Mouse (Mus musculus) CH12F3 (cell line): ENCODE results near the gene Map2k3.

Source experiments
- in situ Hi-C: fragments of 300-500 bp; cut with MboI; formaldehyde crosslinking; loops from 2 replicates; pipeline ENCODE4 v1.14.3; 2020; ENCODE audit warnings: low sequenced_read_pairs

Gene Map2k3

GRCm38 (mm10) chr11:60924498-60924897 lies 7.3 kb upstream of the Map2k3 start:
- in situ Hi-C loops = no loop called here

DNA sequence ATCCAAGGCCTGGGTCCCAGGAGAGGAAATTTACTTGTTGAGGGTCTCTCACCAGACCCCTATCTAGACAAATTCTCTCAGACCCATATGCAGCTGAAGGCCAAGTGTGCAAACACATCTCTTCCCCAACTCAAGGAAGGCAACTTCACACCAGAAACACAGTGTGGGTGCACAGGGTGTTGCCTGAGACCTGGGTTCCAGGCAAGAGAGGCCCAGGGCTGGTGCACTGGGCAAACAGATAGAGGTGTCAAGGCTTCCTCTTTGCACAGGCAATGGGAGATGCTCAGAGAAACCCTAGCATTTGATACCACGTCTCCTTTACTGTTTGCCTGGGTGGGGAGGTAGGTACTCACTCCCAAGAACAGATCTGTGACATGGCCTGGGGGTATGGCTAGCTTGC lies 6.9 kb upstream of the Map2k3 start:
- in situ Hi-C loops = no loop called here

DNA sequence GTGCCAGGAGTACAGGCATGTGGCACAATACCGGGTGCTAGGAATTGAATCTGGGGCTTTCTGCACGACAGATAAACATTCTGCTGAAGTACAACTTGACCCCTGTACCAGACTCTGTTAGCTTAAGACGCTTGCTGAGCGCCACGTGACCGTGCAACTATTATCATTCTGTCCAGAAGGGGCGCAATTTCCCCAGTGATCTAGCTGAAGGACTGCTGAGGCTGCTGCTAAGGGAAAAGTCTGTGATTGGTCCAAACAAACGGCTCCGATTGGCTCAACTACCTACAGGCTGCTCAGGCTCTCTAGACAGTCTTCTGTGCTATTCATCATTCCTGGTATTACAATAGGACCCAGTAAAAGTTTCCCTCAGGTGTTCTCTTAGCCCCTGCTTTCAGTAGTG lies 4.6 kb upstream of the Map2k3 start:
- in situ Hi-C loops = no loop called here

- in situ Hi-C loops = no loop called here
Measured at GRCm38 (mm10) chr11:60930724-60931281, 1.0 kb upstream of the Map2k3 start.

- in situ Hi-C loops = no loop called here
Measured at GRCm38 (mm10) chr11:60931282-60931868, 458 bp upstream of the Map2k3 start.

GRCm38 (mm10) chr11:60932503-60933020 lies 729 bp downstream of the Map2k3 start:
- in situ Hi-C loops = no loop called here

DNA sequence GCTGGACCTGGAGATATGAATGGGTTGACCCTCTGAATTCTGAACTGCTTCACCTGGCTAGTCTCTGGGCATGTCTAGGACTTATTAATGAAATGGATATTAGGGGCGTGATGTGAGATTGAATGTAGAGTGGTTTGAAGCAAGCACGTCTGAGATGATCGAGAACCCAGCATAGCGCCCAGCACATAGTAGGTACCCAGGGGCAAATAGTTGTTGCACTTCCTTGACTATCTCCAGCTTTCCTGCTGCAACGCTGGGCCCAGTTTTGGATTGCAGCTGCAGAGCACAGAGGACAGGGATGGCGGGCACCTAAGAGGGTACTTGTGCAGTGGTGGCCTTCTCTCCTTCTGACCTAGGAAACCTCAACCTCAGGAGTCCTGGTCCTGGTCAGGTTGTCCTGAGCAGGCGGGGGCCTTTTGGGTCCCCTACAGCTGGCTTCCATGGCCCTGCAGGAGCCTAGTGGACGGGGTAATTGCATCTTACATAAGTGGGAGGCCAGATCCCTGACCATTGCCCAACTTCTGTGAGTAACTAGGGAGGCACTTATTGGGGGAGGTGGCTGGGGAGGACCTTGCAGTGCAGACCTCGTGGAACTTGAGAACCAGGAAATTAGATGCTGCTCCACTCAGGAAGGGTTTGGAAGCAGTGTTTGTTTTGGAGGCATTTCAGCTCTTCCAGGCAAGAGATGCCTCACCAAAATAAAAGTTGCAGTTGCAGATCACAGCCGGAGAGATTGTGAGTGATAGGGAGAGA lies 1.5 kb downstream of the Map2k3 start:
- in situ Hi-C loops = no loop called here

GRCm38 (mm10) chr11:60934795-60935194 lies 3.0 kb downstream of the Map2k3 start:
- in situ Hi-C loops = no loop called here

GRCm38 (mm10) chr11:60935326-60935974 lies 3.6 kb downstream of the Map2k3 start:
- in situ Hi-C loops = no loop called here

DNA sequence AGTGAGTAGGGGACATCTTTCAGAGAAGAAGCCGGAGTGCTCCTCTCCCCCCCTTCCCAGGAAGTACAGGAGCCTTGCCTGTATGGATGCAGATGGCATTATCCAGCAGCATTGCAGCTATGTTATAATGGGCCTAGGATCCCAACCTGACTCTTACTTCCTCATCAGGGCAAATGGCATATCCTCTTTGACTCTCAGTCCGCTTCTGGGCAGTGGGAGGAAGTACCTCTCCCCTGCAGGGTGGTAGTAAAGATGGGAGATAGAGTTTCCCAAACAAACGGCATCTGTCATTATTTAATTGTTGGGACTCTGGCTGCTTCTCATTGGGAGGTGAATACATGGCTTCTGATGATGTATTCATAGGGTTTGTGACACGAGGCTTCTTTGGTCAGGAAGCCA lies 4.1 kb downstream of the Map2k3 start:
- in situ Hi-C loops = no loop called here

- in situ Hi-C loops = no loop called here
Measured at GRCm38 (mm10) chr11:60937611-60938010, 5.8 kb downstream of the Map2k3 start.

DNA sequence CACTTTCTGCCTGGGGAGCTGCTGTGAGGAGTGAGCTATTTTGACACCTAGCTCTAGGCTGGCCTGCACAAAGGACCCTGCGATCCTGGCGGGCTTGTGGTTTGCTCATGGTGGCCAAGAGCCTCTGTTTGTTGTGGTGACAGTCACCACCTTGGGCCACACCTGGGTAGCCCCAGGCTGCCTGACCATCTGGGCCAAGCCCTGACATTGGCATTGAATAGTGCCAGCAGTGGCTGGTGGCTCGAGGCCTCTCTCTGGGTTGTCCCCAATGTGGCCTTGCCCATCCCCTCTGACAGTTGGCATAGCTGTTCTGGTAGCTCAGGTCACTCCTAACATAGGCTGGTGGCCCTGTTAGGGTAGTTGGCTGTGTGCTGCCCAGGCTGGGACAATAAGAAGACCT lies 7.7 kb downstream of the Map2k3 start:
- in situ Hi-C loops = no loop called here

- in situ Hi-C loops = no loop called here
Measured at GRCm38 (mm10) chr11:60940501-60940900, 8.7 kb downstream of the Map2k3 start.

DNA sequence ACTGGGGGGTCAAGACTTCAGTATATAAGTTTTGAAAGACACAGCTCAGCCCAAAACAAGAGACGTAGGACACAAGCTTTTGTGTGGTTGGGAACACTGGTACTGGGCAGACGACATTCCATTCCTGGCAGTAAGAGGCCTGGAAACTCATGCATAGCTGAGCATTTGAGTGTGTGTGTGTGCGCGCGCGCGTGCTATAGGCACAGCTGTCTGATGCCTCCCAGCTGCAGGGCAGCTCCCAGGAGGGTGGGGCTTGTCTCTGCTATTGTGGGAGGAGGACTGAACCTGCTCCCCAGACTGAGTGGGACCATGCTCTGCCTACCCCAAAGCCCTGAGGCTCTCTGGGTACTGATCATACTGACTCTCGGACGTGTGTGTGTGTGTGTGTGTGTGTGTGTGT lies 9.5 kb downstream of the Map2k3 start:
- in situ Hi-C loops = no loop called here

DNA sequence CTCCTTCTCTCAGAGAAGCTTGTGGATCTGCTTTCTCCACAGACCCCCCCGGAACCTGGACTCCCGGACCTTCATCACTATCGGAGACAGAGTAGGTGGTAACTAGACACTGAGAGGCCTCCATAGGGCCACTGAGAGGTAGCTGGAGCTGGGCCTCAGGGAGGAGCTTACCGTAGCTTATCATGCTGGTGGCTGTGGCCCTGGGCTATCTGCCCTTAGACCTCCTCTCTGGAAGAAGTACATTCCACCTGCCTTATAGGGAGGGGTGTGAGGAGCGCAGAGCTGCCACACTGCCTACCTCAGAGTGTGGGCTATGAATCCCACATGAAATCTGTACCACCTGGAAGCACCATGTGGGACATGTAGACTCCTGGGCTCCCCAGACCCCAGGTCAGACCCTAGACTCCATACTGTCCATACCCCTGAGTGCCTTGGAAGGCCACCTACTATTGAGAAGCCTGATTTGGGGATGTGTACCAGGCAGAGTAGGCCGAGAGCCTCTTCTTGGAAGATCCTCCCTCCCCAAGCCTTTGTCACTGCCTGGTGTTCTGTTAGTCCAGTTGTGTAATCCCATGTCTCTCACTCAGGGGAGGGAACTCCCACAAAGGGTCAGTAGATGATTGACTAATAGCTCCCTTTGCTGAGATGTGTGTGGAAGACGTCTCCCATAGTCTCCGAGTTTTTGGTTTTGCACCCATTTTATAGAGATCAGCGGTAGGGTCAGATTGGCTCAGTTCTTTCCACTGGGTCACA lies 10.6 kb downstream of the Map2k3 start:
- in situ Hi-C loops = no loop called here

DNA sequence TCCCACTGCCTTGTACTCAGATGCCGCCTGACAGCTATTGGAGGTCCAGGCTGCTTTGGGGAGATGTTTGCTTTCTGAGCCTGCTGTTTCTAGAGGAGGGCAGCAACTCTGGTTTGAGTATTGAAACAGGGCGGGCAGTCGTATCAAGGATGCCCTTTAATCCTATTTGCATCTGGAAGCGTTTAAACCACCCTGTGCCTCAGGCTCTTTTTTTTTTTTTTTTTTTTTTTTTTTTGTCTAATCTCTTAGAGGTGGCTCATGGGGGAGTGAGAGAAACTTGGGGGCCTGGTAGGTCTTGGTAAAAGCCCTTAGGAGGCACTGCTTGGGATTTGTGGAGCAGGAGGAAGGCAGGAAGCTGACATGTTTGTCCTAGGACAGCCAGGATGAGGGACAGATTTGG lies 13.2 kb downstream of the Map2k3 start:
- in situ Hi-C loops = no loop called here

- in situ Hi-C loops = no loop called here
Measured at GRCm38 (mm10) chr11:60951896-60952295, 20.1 kb downstream of the Map2k3 start.

DNA sequence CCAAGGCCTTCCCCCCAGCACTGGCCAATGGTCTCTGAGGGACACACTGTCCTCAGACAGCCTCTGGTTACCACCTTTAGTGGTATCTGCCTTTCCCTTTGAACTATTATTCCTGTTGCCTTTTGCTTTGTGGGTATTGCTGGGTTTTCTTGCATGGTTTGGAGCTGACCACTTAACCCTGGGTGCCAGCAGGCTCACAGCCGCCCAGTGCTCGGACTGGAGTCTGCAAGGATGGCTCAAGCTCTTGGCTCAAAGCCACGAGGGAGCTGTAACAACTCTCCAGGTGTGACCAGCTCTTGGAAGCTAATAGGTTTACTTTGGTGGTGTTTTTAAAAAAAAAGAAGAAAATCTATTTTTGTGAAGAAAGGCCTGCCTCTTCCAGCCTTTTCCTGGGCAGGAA lies 20.5 kb downstream of the Map2k3 start:
- in situ Hi-C loops = no loop called here

- in situ Hi-C loops = no loop called here
Measured at GRCm38 (mm10) chr11:60952986-60953385, 21.2 kb downstream of the Map2k3 start.

DNA sequence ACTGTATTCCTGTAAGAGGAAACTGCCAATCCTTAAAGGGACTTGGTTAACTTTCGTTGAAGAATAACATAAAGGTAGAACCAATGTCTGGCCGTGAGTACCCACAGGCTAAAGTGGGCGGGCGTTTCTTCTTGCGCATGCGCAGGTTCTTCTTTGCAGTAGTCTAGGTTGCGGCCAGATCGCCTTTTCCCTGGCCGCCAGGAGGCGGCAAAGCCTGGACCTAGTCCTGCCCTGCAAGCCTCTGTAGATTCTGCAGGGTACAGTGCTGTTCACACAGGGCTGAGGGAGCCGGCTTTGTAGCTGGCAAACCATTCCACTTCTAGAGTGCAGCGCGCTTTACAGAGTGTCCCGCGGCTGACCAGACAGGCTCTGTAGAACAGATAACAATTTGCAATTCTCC lies 22.0 kb downstream of the Map2k3 start:
- in situ Hi-C loops = no loop called here
